Mouse (Mus musculus) 416B (cell line): ENCODE data around the gene Ndufa4l2.

Experiments
- DNase-seq: peaks from one replicate; pipeline ENCODE4 v3.0.0; 2011; ENCODE audit warnings: low read depth

The Ndufa4l2 gene

GRCm38 (mm10) chr10:127509837-127510701 lies 4.7 kb upstream of the Ndufa4l2 start:
- no peak for DNase-seq

GRCm38 (mm10) chr10:127510895-127511617 lies 3.7 kb upstream of the Ndufa4l2 start:
- DNase-seq: no peak

- DNase-seq: peak; percentile 57
Measured at GRCm38 (mm10) chr10:127511634-127512306, 3.0 kb upstream of the Ndufa4l2 start.

- no peak for DNase-seq
Measured at GRCm38 (mm10) chr10:127512307-127512666, 2.5 kb upstream of the Ndufa4l2 start.

GRCm38 (mm10) chr10:127512813-127513212 lies 2.0 kb upstream of the Ndufa4l2 start:
- peak; percentile 92 for DNase-seq

- DNase-seq: peak; percentile 36
Measured at GRCm38 (mm10) chr10:127513501-127514091, 1.2 kb upstream of the Ndufa4l2 start.

- DNase-seq: no peak
Measured at GRCm38 (mm10) chr10:127514111-127514698, 562 bp upstream of the Ndufa4l2 start.

GRCm38 (mm10) chr10:127515271-127515982 lies 660 bp downstream of the Ndufa4l2 start:
- DNase-seq: no peak

- DNase-seq: no peak
Measured at GRCm38 (mm10) chr10:127515983-127516459, 1.3 kb downstream of the Ndufa4l2 start.

- no peak for DNase-seq
Measured at GRCm38 (mm10) chr10:127516576-127517260, 2.0 kb downstream of the Ndufa4l2 start.

GRCm38 (mm10) chr10:127517941-127518340 lies 3.2 kb downstream of the Ndufa4l2 start:
- no peak for DNase-seq

GRCm38 (mm10) chr10:127519041-127519701 lies 4.4 kb downstream of the Ndufa4l2 start:
- DNase-seq: no peak

- DNase-seq: no peak
Measured at GRCm38 (mm10) chr10:127519903-127520713, 5.3 kb downstream of the Ndufa4l2 start.

- no peak for DNase-seq
Measured at GRCm38 (mm10) chr10:127520714-127521357, 6.1 kb downstream of the Ndufa4l2 start.

GRCm38 (mm10) chr10:127521611-127522080 lies 6.9 kb downstream of the Ndufa4l2 start:
- DNase-seq: peak; percentile 78

GRCm38 (mm10) chr10:127522088-127522581 lies 7.4 kb downstream of the Ndufa4l2 start, which contains the start of gene Shmt2:
Gene Shmt2 (minus strand): TSS chr10:127522444.
- DNase-seq: peak; percentile 95

- no peak for DNase-seq
Measured at GRCm38 (mm10) chr10:127524646-127525255, 10.0 kb downstream of the Ndufa4l2 start.

GRCm38 (mm10) chr10:127526048-127526447 lies 11.3 kb downstream of the Ndufa4l2 start:
- no peak for DNase-seq
